Mouse (Mus musculus): Measurements from ENCODE around the gene Vmn2r87.
"Not testable (repeated sequence)": the region's sequence is repeated elsewhere in the genome, so short reads cannot be mapped to it uniquely, and the experiment has no call there.

DNA sequence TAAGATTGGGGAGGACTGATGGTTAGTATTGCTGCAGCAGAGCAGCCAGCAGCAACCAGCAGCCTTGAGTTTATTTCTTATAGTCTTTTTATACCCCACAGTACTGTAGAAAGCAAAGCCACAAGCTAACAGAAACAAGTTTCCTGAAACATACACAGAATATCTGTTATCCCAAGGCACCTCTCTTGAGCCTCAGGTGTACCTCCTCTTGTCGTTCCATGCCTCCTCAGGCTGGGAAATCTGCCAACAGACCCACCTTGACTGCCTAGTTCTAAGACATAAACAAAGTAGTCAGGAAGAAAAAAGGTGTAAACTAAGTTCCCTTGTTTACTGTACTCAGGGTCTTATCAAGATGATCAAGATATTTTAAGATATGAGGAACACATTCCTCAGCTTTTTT lies 47.1 kb upstream of the Vmn2r87 start:
- TF ChIP-seq E2F4 (IDR thresholded peaks at IDR 0.05; ENCODE audit: insufficient replicate concordance, low read depth, low read length); RCOR1 (conservative IDR thresholded peaks at IDR 0.05; ENCODE audit: low read depth, low read length); CHD1 (IDR thresholded peaks at IDR 0.05; ENCODE audit: low read depth, low read length); POLR2AphosphoS2 (IDR thresholded peaks at IDR 0.05; ENCODE audit: low read depth, low read length); TCF12 (IDR thresholded peaks at IDR 0.05; ENCODE audit: low read depth, low read length); SMC3 (IDR thresholded peaks at IDR 0.05; ENCODE audit: low read depth, low read length): not testable (repeated sequence)

All from CH12.LX (cell line).